23 mouse cellular contexts compared by ENCODE assay signal in genomic region chr3:22009898-22010699, GRCm38 (mm10).
DNase-seq lines count a peak whose midpoint lies in the region; ATAC-seq and TF ChIP-seq lines count a peak whose summit lies in the region.
"Had no signal": no experiment of that assay in that cellular context is flagged by ENCODE, and none has a peak within 500 bp of the region (broad histone marks: within the 10 kb centered on the region; RNA-seq: fewer than 3 reads in every experiment).

No protein-coding gene starts in this region.

- no peak for TF ChIP-seq CTCF in left cerebral cortex, adult 2 months (IDR thresholded peaks at IDR 0.05)

- peak overlapping the region; percentile 20 for H3K4me2 ChIP-seq in myocyte (ENCODE audit: low read depth)
- H3K4me2 ChIP-seq: embryonic facial prominence, embryonic 13.5 days; heart, embryonic 11.5 days; limb, embryonic 13.5 days; liver, embryonic 15.5 days; stomach, embryonic 15.5 days had no signal

- intact Hi-C loops in left cerebral cortex, adult 2 months (cut with DNase I), result no loop called here

- peak; percentile 95 for ATAC-seq in granulocyte monocyte progenitor cell, adult 5-6 weeks (replicated peaks; ENCODE audit: poor library complexity, severe bottlenecking)
- ATAC-seq: hindbrain, postnatal 0 days had no signal

- H3K4me3 ChIP-seq in myocyte, result no peak overlapping the region
- H3K4me3 ChIP-seq in left cerebral cortex, adult 2 months, result no peak overlapping the region
- H3K4me3 ChIP-seq: embryonic facial prominence, embryonic 13.5 days; forebrain, embryonic 10.5 days; limb, embryonic 13.5 days; liver, embryonic 15.5 days; stomach, embryonic 15.5 days had no signal

- no peak for TF ChIP-seq POLR2A in myocyte (IDR thresholded peaks at IDR 0.05; ENCODE audit: insufficient read length, low read depth)

- H3K27me3 ChIP-seq in myocyte (ENCODE audit: control insufficient read depth, insufficient read depth, insufficient read length), result no peaks in the 10 kb centered on the region
- H3K27me3 ChIP-seq: embryonic facial prominence, embryonic 13.5 days; limb, embryonic 13.5 days; liver, embryonic 15.5 days; stomach, embryonic 15.5 days had no signal

- H3K27ac ChIP-seq in left cerebral cortex, adult 2 months, result no peak overlapping the region
- H3K27ac ChIP-seq: embryonic facial prominence, embryonic 13.5 days; forebrain, embryonic 10.5 days; hindbrain, postnatal 0 days; limb, embryonic 13.5 days; liver, embryonic 15.5 days; stomach, embryonic 15.5 days had no signal

- no peaks in the 10 kb centered on the region for H3K36me3 ChIP-seq in myocyte (ENCODE audit: control insufficient read depth, insufficient read depth)
- H3K36me3 ChIP-seq: embryonic facial prominence, embryonic 13.5 days; forebrain, embryonic 10.5 days; limb, embryonic 13.5 days; liver, embryonic 15.5 days; stomach, embryonic 15.5 days had no signal

- H3K79me2 ChIP-seq in myocyte (ENCODE audit: control insufficient read depth, insufficient read depth), result no peaks in the 10 kb centered on the region

- DNase-seq in adrenal gland, adult 2 months, result peak; percentile 29
- DNase-seq in adrenal gland, adult 18-20 months (ENCODE audit: low spot score in 2 of 2), result no peak
- peak; percentile 14 for DNase-seq in MN1 (ENCODE audit: low spot score)
- no peak for DNase-seq in left cerebral cortex, adult 2 months (ENCODE audit: extremely low spot score in 1 of 2, low spot score in 2 of 2)
- no peak for DNase-seq in right cerebral cortex, postnatal 36 days (ENCODE audit: low spot score in 2 of 2)
- no peak for DNase-seq in thymus, postnatal 14 days
- DNase-seq: adrenal gland, postnatal 36 days; B cell, adult 2 months; cerebellum, adult 8-10 months; gastrocnemius, postnatal 25 days; kidney, adult 9 months; kidney, postnatal 4 days; lung, postnatal 4 days; midbrain, embryonic 14.5 days had no signal

- no peak overlapping the region for H3ac ChIP-seq in myocyte (ENCODE audit: control insufficient read depth, insufficient read length)

TF ChIP-seq in myocyte, 11 proteins besides CTCF, POLR2A, EP300 and RAD21:
- TF ChIP-seq TCF12 (IDR thresholded peaks at IDR 0.05; ENCODE audit: insufficient read depth, poor library complexity, severe bottlenecking) (no peak), SRF (IDR thresholded peaks at IDR 0.05; ENCODE audit: control insufficient read depth, insufficient read length, low read depth) (no peak), CEBPB (IDR thresholded peaks at IDR 0.05; ENCODE audit: insufficient read depth, poor library complexity, severe bottlenecking) (peak; percentile 38; the same call in 1 of the 2 replicates), POLR2AphosphoS2 (IDR thresholded peaks at IDR 0.05; ENCODE audit: insufficient read length, low read depth) (no peak)

Comparison
In these comparisons a context has a peak if more than half of its experiments do, and no peak if none do; other contexts are left out.
1. DNase-seq: peak in adrenal gland, adult 2 months (single experiment) and MN1 (single experiment); none in adrenal gland, adult 18-20 months (0 of 2), left cerebral cortex, adult 2 months (0 of 2), right cerebral cortex, postnatal 36 days (0 of 2) and thymus, postnatal 14 days (single experiment).